Mouse (Mus musculus) neural tube, embryonic 12.5 days (tissue): ENCODE measurements around the gene Atp6v1a. TPM values are rescaled to one million over a fixed set of nuclear protein-coding genes. Genes with fewer than 3 reads are reported as not detected.

Source experiments
- ATAC-seq: fragments of 200-750 bp; cut with Nextera tagmentation; 2 replicates; pipeline ENCODE4 v1.8.0; 2017; ENCODE audit warnings: low read depth, mild to moderate bottlenecking, moderate TSS enrichment, moderate library complexity; ENCODE audit not compliant: low FRiP score
- H3K27ac ChIP-seq: fragments of 300-500 bp; sonication (generic); 2 replicates; pipeline ENCODE4 v1.5.1; 2016
- H3K27me3 ChIP-seq: fragments of 300-500 bp; sonication (generic); replicated peaks from 2 replicates; pipeline ENCODE4 v1.6.1; 2016; ENCODE audit warnings: mild to moderate bottlenecking
- H3K36me3 ChIP-seq: fragments of 300-500 bp; sonication (generic); 2 replicates; pipeline ENCODE4 v1.6.1; 2016; ENCODE audit warnings: mild to moderate bottlenecking
- H3K4me1 ChIP-seq: fragments of 300-500 bp; sonication (generic); 2 replicates; pipeline ENCODE4 v1.6.1; 2016
- H3K4me2 ChIP-seq: fragments of 300-500 bp; sonication (generic); replicated peaks from 2 replicates; pipeline ENCODE4 v1.6.1; 2016; ENCODE audit warnings: mild to moderate bottlenecking
- H3K4me3 ChIP-seq: fragments of 300-500 bp; sonication (generic); 2 replicates; pipeline ENCODE4 v1.5.1; 2016
- H3K9ac ChIP-seq: fragments of 300-500 bp; sonication (generic); 2 replicates; pipeline ENCODE4 v1.6.1; 2016; ENCODE audit warnings: mild to moderate bottlenecking
- H3K9me3 ChIP-seq: fragments of 300-500 bp; sonication (generic); 2 replicates; pipeline ENCODE4 v1.6.1; 2016; ENCODE audit warnings: mild to moderate bottlenecking
- WGBS: fragments of 180-500 bp; shearing (Covaris S2); methylation state at CpG from one replicate; pipeline ENCODE4 v1.1.7; 2016; 5-methylcytosine and 5-hydroxymethylcytosine counted together
- polyA plus RNA-seq: library from polyadenylated mRNA; unstranded; fragments of >200 nt; fragmentation: Nextera tagmentation; extraction: Ambion mirVana; gene quantifications from 2 replicates; pipeline ENCODE4 v1.2.1, GENCODE M21; 2016

Atp6v1a gene
- polyA plus RNA-seq, 1 experiment from 2014 or later = 72.1 TPM

- no peak overlapping the region for H3K27ac ChIP-seq
- no peak overlapping the region for H3K4me2 ChIP-seq
- ATAC-seq = no peak
- 88% methylated on average over 18 of the region's 18 CpGs for WGBS
- H3K4me1 ChIP-seq = no peaks in the 10 kb centered on the region
- no peaks in the 10 kb centered on the region for H3K9me3 ChIP-seq
- peaks cover 74% of the 10 kb centered on the region for H3K36me3 ChIP-seq
- H3K9ac ChIP-seq = no peak overlapping the region
- no peaks in the 10 kb centered on the region for H3K27me3 ChIP-seq
- no peak overlapping the region for H3K4me3 ChIP-seq
These were observed 35.4 kb downstream of the Atp6v1a start for GRCm38 (mm10) chr16:44103806-44104766.

GRCm38 (mm10) chr16:44102925-44103324, 36.6 kb downstream of the Atp6v1a start:
- Histone ChIP-seq H3K9me3 (no peaks in the 10 kb centered on the region), H3K4me1 (no peaks in the 10 kb centered on the region), H3K36me3 (peaks cover 73% of the 10 kb centered on the region), H3K9ac (no peak overlapping the region), H3K27ac (no peak overlapping the region), H3K27me3 (no peaks in the 10 kb centered on the region), H3K4me3 (no peak overlapping the region), H3K4me2 (no peak overlapping the region)
- WGBS = 90% methylated on average over 2 of the region's 2 CpGs
- no peak for ATAC-seq

GRCm38 (mm10) chr16:44101181-44101710, 38.3 kb downstream of the Atp6v1a start:
- no peak for ATAC-seq
- H3K4me2 ChIP-seq = no peak overlapping the region
- no peak overlapping the region for H3K4me3 ChIP-seq
- H3K4me1 ChIP-seq = no peaks in the 10 kb centered on the region
- H3K27me3 ChIP-seq = no peaks in the 10 kb centered on the region
- no peak overlapping the region for H3K9ac ChIP-seq
- no peak overlapping the region for H3K27ac ChIP-seq
- H3K36me3 ChIP-seq = peaks cover 70% of the 10 kb centered on the region
- 95% methylated on average over 12 of the region's 12 CpGs for WGBS
- H3K9me3 ChIP-seq = no peaks in the 10 kb centered on the region

- Histone ChIP-seq H3K9me3 (no peaks in the 10 kb centered on the region), H3K4me3 (no peak overlapping the region), H3K9ac (no peak overlapping the region), H3K36me3 (peaks cover 79% of the 10 kb centered on the region), H3K4me1 (no peaks in the 10 kb centered on the region), H3K27ac (no peak overlapping the region), H3K27me3 (no peaks in the 10 kb centered on the region), H3K4me2 (no peak overlapping the region)
- WGBS = 94% methylated on average over 7 of the region's 7 CpGs
- no peak for ATAC-seq
These were observed 40.1 kb downstream of the Atp6v1a start for GRCm38 (mm10) chr16:44099377-44099776.

- ATAC-seq = no peak
- Histone ChIP-seq H3K9me3 (no peaks in the 10 kb centered on the region), H3K4me2 (no peak overlapping the region), H3K4me1 (no peaks in the 10 kb centered on the region), H3K36me3 (peaks cover 68% of the 10 kb centered on the region), H3K27me3 (no peaks in the 10 kb centered on the region), H3K27ac (no peak overlapping the region), H3K4me3 (no peak overlapping the region), H3K9ac (no peak overlapping the region)
- WGBS = 76% methylated on average over 2 of the region's 2 CpGs
These were observed 51.9 kb downstream of the Atp6v1a start for GRCm38 (mm10) chr16:44087650-44088049.

GRCm38 (mm10) chr16:44063025-44063894, 76.2 kb downstream of the Atp6v1a start, which contains the start of gene Gramd1c:
Gene Gramd1c, minus strand, starts transcription at chr16:44063345.
- Histone ChIP-seq H3K27ac (no peak within 1 kb of the TSS), H3K4me3 (peak within 1 kb of the TSS; percentile 57), H3K9me3 (no peaks in the 10 kb centered on the region), H3K4me2 (peak within 1 kb of the TSS; percentile 74), H3K4me1 (no peaks in the 10 kb centered on the region), H3K36me3 (no peaks in the 10 kb centered on the region), H3K27me3 (no peaks in the 10 kb centered on the region), H3K9ac (peak within 1 kb of the TSS; percentile 57)
- ATAC-seq = peak; percentile 88
- 6% methylated on average over 45 of the region's 45 CpGs for WGBS

- ATAC-seq = no peak
- 93% methylated on average over 15 of the region's 15 CpGs for WGBS
These were observed 78.2 kb downstream of the Atp6v1a start for GRCm38 (mm10) chr16:44061341-44061740.

GRCm38 (mm10) chr16:44060604-44061286, 78.8 kb downstream of the Atp6v1a start:
- Histone ChIP-seq H3K36me3 (no peaks in the 10 kb centered on the region), H3K27ac (no peak overlapping the region), H3K9ac (no peak overlapping the region), H3K4me3 (no peak overlapping the region), H3K9me3 (no peaks in the 10 kb centered on the region), H3K4me2 (no peak overlapping the region), H3K4me1 (no peaks in the 10 kb centered on the region), H3K27me3 (no peaks in the 10 kb centered on the region)
- ATAC-seq = no peak
- 92% methylated on average over 18 of the region's 18 CpGs for WGBS

More at GRCm38 (mm10) chr16:44061341-44061740, 78.2 kb downstream of the Atp6v1a start:
- Histone ChIP-seq H3K9ac (no peak overlapping the region), H3K9me3 (no peaks in the 10 kb centered on the region), H3K27me3 (no peaks in the 10 kb centered on the region), H3K36me3 (no peaks in the 10 kb centered on the region), H3K4me3 (no peak overlapping the region), H3K27ac (no peak overlapping the region), H3K4me1 (no peaks in the 10 kb centered on the region), H3K4me2 (no peak overlapping the region)

- no peak overlapping the region for H3K27ac ChIP-seq
- H3K9ac ChIP-seq = no peak overlapping the region
- H3K4me1 ChIP-seq = no peaks in the 10 kb centered on the region
- no peak overlapping the region for H3K4me2 ChIP-seq
- no peaks in the 10 kb centered on the region for H3K36me3 ChIP-seq
- H3K27me3 ChIP-seq = no peaks in the 10 kb centered on the region
- no peak for ATAC-seq
- no peak overlapping the region for H3K4me3 ChIP-seq
- 31% methylated on average over 10 of the region's 10 CpGs for WGBS
- H3K9me3 ChIP-seq = no peaks in the 10 kb centered on the region
These were observed 80.8 kb downstream of the Atp6v1a start for GRCm38 (mm10) chr16:44058745-44059144.

- Histone ChIP-seq H3K4me3 (no peak overlapping the region), H3K9ac (no peak overlapping the region), H3K4me2 (no peak overlapping the region), H3K27me3 (no peaks in the 10 kb centered on the region), H3K4me1 (no peaks in the 10 kb centered on the region), H3K27ac (no peak overlapping the region), H3K9me3 (no peaks in the 10 kb centered on the region), H3K36me3 (no peaks in the 10 kb centered on the region)
- 61% methylated on average over 8 of the region's 8 CpGs for WGBS
- 0 out of 2 replicates have a peak, but pooled peaks have one; percentile 33 for ATAC-seq
These were observed 83.7 kb downstream of the Atp6v1a start for GRCm38 (mm10) chr16:44055766-44056165.

- no peak overlapping the region for H3K9ac ChIP-seq
- ATAC-seq = no peak
- no peak overlapping the region for H3K4me2 ChIP-seq
- H3K27me3 ChIP-seq = no peaks in the 10 kb centered on the region
- no peaks in the 10 kb centered on the region for H3K36me3 ChIP-seq
- no peaks in the 10 kb centered on the region for H3K9me3 ChIP-seq
- WGBS = 75% methylated on average over 6 of the region's 6 CpGs
- no peaks in the 10 kb centered on the region for H3K4me1 ChIP-seq
- H3K4me3 ChIP-seq = no peak overlapping the region
- no peak overlapping the region for H3K27ac ChIP-seq
These were observed 86.2 kb downstream of the Atp6v1a start for GRCm38 (mm10) chr16:44053265-44053664.
